Mouse (Mus musculus) ES-Bruce4 (cell line): Measurements from ENCODE around the gene Slc43a1. TPM values are rescaled to one million over a fixed set of nuclear protein-coding genes. Genes with fewer than 3 reads are reported as not detected.

ENCODE experiments used
- H3K27ac ChIP-seq: 2 replicates; pipeline ENCODE4 v1.5.1; 2012; ENCODE audit warnings: low read length, inconsistent platforms; ENCODE audit not compliant: insufficient read depth
- H3K27me3 ChIP-seq: 2 replicates; pipeline ENCODE4 v1.6.1; 2012; ENCODE audit warnings: mild to moderate bottlenecking, low read length, inconsistent platforms; ENCODE audit not compliant: control insufficient read depth, poor library complexity, insufficient read depth, severe bottlenecking
- H3K36me3 ChIP-seq: 2 replicates; pipeline ENCODE4 v1.6.1; 2012; ENCODE audit warnings: inconsistent platforms, mild to moderate bottlenecking, low read length, moderate library complexity; ENCODE audit not compliant: control insufficient read depth, poor library complexity, insufficient read depth, severe bottlenecking
- H3K4me1 ChIP-seq: one replicate; pipeline ENCODE4 v1.8.1; 2011; ENCODE audit warnings: low read length; ENCODE audit not compliant: control insufficient read depth, insufficient read depth
- H3K4me3 ChIP-seq: 2 replicates; pipeline ENCODE4 v1.5.1; 2011; ENCODE audit warnings: low read depth, mild to moderate bottlenecking, low read length
- H3K9ac ChIP-seq: 2 replicates; pipeline ENCODE4 v1.6.1; 2012; ENCODE audit warnings: low read depth, mild to moderate bottlenecking, inconsistent platforms; ENCODE audit not compliant: poor library complexity, severe bottlenecking
- H3K9me3 ChIP-seq: replicated peaks from 2 replicates; pipeline ENCODE4 v1.6.1; 2012; ENCODE audit warnings: mild to moderate bottlenecking, low read length, inconsistent platforms; ENCODE audit not compliant: control insufficient read depth, poor library complexity, insufficient read depth, severe bottlenecking
- CTCF ChIP-seq: IDR thresholded peaks from one replicate; pipeline ENCODE4 v1.8.1; 2011; ENCODE audit warnings: low read depth, low read length
- EP300 ChIP-seq: IDR thresholded peaks from 2 replicates; pipeline ENCODE4 v1.6.1; 2011; ENCODE audit warnings: low read depth, low read length; ENCODE audit not compliant: insufficient read depth
- POLR2A ChIP-seq: IDR thresholded peaks from one replicate; pipeline ENCODE4 v1.8.1; 2011; ENCODE audit warnings: low read length; ENCODE audit not compliant: insufficient read depth
- polyA plus RNA-seq: library from polyadenylated mRNA; stranded (reverse); fragments of >200 nt; gene quantifications from 2 replicates; pipeline ENCODE4 v1.2.4, GENCODE M21; 2011; ENCODE audit warnings: low read depth; ENCODE audit not compliant: missing spikeins, insufficient read depth, insufficient read length

Slc43a1 gene
- polyA plus RNA-seq, 1 experiment = 11.5 TPM

DNA sequence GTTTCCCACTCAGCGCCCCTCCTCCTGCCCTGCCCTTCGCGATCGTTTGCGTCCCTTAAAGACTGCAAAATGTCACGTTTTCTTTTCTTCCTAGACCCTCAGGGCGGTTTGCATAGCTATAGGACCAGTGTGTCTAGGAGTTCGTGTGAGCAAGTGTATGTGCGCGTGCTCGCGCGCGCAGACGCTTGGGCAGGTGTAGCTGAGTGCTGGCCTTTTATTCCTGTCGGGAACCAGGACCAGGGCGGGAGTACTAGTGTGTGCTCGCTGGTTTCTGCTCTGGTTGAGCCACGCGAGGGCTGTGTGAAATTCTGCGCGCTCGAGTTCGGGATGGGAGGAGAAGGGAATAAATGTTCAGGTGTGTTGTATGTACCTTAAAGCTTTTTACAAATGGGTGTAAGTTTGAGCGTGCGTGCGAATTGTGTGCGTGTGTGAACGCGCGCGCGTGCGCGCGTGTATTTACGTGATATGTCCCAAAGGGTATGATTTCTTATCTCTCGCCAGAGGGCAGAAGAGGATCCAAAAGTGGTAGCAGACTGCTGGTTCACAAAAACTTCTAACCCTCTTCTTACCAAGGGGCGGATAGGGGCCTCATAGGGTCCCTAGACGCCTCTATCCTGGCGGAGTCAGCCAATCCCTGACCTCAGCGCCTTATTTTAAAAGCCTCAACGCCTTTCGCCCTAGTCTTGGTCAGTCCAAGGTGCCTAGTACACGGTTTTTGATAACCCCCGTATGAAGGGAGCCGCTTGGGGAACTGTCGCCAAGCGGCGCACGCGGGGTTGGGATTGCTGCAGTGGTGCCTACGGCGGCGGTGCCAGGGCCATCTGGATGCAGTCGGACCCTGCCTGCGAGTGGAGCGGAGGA, 49.0 kb downstream of the Slc43a1 start:
- peak overlapping the region; percentile 32; the same call in 1 of the 2 replicates for H3K9ac ChIP-seq
- H3K9me3 ChIP-seq = no peaks in the 10 kb centered on the region
- no peaks in the 10 kb centered on the region for H3K4me1 ChIP-seq
- H3K27ac ChIP-seq = no peak overlapping the region
- peak overlapping the region; percentile 64 for H3K4me3 ChIP-seq
- TF ChIP-seq CTCF (no peak), POLR2A (no peak), EP300 (no peak)
- H3K36me3 ChIP-seq = no peaks in the 10 kb centered on the region
- peaks cover 19% of the 10 kb centered on the region for H3K27me3 ChIP-seq

DNA sequence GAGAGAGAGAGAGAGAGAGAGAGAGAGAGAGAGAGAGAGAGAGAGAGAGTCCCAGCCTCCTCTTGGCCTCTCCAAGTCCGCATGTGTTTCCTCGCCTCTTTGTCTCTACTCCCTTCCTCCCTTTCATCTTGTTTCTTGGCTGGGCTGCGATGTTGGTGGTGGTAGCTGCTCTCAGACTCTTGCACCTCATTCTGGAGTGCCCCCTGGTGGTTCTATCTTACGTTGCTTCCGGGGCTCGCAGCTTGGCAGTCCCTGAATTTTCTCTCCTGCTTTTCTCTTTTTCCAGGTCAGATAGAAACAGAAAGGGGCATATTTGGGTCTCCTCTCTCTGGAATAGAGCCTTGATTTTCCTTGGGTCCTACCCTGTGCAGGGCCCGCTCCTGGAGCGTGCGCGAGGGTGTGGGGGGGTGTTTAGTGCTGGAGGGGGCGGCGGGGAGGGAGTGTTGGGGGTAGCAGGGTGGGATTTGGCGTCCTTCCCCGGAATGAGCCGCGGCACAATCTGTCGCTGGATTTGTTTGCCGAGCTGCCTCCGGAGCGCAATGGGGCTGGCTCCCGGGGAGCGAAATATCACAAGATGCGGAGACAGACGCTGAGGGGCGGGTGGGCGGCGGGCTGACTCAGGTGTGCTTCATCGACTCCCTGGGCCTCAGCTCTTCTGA, 50.1 kb downstream of the Slc43a1 start:
- H3K4me1 ChIP-seq = no peaks in the 10 kb centered on the region
- peak overlapping the region; percentile 36 for H3K4me3 ChIP-seq
- TF ChIP-seq EP300 = no peak
- TF ChIP-seq CTCF = peak; percentile 64
- TF ChIP-seq POLR2A = no peak
- peaks cover 19% of the 10 kb centered on the region for H3K27me3 ChIP-seq
- H3K9me3 ChIP-seq = no peaks in the 10 kb centered on the region
- no peaks in the 10 kb centered on the region for H3K36me3 ChIP-seq
- no peak overlapping the region for H3K27ac ChIP-seq
- H3K9ac ChIP-seq = peak overlapping the region; percentile 49

DNA sequence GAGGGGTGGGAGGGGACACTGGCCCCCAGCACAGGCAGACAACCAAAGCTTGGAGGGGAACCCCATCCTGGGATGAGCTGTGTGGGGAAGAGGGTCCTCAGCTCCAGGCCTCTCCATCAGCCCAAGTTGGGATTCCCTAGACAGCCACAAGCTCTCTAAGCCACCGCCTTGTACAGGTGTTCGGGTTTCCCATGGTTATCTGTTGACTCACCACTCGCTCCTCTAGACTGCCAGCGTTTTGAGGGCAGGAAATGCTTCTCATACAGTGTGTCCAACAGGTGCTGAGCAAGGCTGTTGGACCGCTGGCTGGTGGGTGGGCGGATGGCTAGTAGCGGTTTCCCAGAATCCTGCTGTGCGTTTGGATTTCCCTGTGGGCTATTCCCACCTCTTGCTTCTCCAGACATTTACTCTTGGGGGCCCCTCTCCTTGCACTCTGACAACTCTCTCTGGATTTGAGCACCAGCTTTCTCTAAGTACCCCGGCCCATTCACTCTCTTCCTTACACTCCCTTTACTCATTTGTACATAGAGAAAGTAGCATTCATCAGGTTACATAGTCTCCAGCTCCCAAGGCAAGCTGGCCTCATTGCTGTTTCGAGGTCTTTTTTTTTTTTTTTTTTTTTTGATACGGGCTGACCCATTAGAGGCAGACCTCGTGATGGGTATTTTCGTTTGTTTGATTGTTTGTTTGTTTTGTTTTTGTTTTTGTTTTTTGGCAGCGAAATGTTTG, 50.8 kb downstream of the Slc43a1 start:
- Histone ChIP-seq H3K27ac (no peak overlapping the region), H3K36me3 (no peaks in the 10 kb centered on the region), H3K4me1 (no peaks in the 10 kb centered on the region), H3K27me3 (peaks cover 19% of the 10 kb centered on the region), H3K9ac (peak overlapping the region; percentile 49), H3K4me3 (peak overlapping the region; percentile 36), H3K9me3 (no peaks in the 10 kb centered on the region)
- TF ChIP-seq POLR2A = no peak
- no peak for TF ChIP-seq EP300
- TF ChIP-seq CTCF = no peak

DNA sequence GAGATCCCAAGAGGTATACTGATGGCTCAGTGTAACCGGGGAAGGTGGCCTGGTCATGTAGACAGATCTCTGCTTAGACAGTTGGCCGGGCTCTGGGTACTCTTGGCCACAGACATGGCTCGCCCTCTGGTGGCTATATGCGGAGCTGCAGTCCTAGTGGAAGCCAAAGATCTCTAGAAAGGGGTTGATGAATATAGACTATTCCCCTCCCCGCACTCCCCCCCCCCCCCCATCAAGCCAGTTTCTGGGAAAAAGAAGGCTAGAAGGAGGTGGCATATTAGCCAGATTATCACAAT, 51.3 kb downstream of the Slc43a1 start:
- H3K4me3 ChIP-seq = no peak overlapping the region
- H3K27ac ChIP-seq = no peak overlapping the region
- H3K4me1 ChIP-seq = no peaks in the 10 kb centered on the region
- H3K36me3 ChIP-seq = no peaks in the 10 kb centered on the region
- no peaks in the 10 kb centered on the region for H3K9me3 ChIP-seq
- H3K27me3 ChIP-seq = peaks cover 19% of the 10 kb centered on the region
- no peak overlapping the region for H3K9ac ChIP-seq
- TF ChIP-seq EP300 = no peak
- no peak for TF ChIP-seq POLR2A
- peak; percentile 85 for TF ChIP-seq CTCF

DNA sequence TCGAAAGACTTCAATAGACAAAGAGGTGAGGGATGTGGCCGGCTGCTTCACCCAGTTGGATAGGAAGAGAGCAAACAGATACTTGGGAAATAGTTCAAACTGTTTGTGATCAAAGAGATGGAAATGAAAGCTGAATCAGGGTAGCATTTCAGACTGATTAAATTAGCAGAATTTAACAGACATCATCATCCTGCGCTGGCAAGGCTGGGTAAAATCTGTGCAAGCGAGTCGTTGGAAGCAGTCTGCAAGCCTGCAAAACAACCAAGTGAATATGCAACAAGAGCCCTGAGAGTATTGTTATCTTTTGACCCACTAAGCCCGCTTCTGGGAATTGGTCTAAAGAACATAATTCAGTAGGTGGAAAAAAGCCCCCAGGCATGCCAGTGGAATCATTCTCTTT, 54.7 kb downstream of the Slc43a1 start:
- H3K27me3 ChIP-seq = no peaks in the 10 kb centered on the region
- no peak overlapping the region for H3K9ac ChIP-seq
- H3K36me3 ChIP-seq = no peaks in the 10 kb centered on the region
- H3K4me3 ChIP-seq = no peak overlapping the region
- H3K9me3 ChIP-seq = peaks cover 3% of the 10 kb centered on the region; the same call in 1 of the 2 replicates
- H3K4me1 ChIP-seq = no peaks in the 10 kb centered on the region
- no peak overlapping the region for H3K27ac ChIP-seq
- TF ChIP-seq CTCF (no peak), POLR2A (no peak), EP300 (no peak)
